Mouse (Mus musculus): Measurements from ENCODE around the gene Zfp536. TPM values are rescaled to one million over a fixed set of nuclear protein-coding genes. Genes with fewer than 3 reads are reported as not detected.

Gene Zfp536
- polyA plus RNA-seq, 1 experiment from 2014 or later, result 15.6 TPM

- H3K9me3 ChIP-seq, result no peaks in the 10 kb centered on the region
- peak overlapping the region; percentile 46 for H3K27ac ChIP-seq (replicated peaks)
- 26% methylated on average over 9 of the region's 9 CpGs for WGBS
- H3K4me3 ChIP-seq, result no peak overlapping the region
- H3K27me3 ChIP-seq (replicated peaks; ENCODE audit: low read depth, poor library complexity, severe bottlenecking), result peaks cover 17% of the 10 kb centered on the region; the same call in 1 of the 2 replicates
- peak; percentile 54 for DNase-seq (ENCODE audit: low spot score)
- no peaks in the 10 kb centered on the region for H3K36me3 ChIP-seq (replicated peaks)
- H3K4me1 ChIP-seq, result peaks cover 62% of the 10 kb centered on the region
These were observed 306.8 kb downstream of the Zfp536 start for GRCm38 (mm10) chr7:37466477-37467243.

GRCm38 (mm10) chr7:37464186-37464721 is 309.2 kb downstream of the Zfp536 start:
- Histone ChIP-seq H3K27me3 (replicated peaks; ENCODE audit: low read depth, poor library complexity, severe bottlenecking) (peaks cover 18% of the 10 kb centered on the region; the same call in 1 of the 2 replicates), H3K27ac (replicated peaks) (peak overlapping the region; percentile 48), H3K4me3 (0 out of 2 replicates have a peak overlapping the region, but pooled peaks have one; percentile 19), H3K4me1 (peaks cover 72% of the 10 kb centered on the region), H3K36me3 (replicated peaks) (no peaks in the 10 kb centered on the region), H3K9me3 (no peaks in the 10 kb centered on the region)
- whole genome bisulfite sequencing, result 25% methylated on average over 7 of the region's 7 CpGs
- DNase-seq (ENCODE audit: low spot score), result peak; percentile 81

GRCm38 (mm10) chr7:37447523-37447922 is 325.9 kb downstream of the Zfp536 start:
- H3K36me3 ChIP-seq (replicated peaks), result no peaks in the 10 kb centered on the region
- WGBS, result 85% methylated on average over 3 of the region's 3 CpGs
- peaks cover 12% of the 10 kb centered on the region for H3K9me3 ChIP-seq
- H3K27me3 ChIP-seq (replicated peaks; ENCODE audit: low read depth, poor library complexity, severe bottlenecking), result no peaks in the 10 kb centered on the region
- no peak for DNase-seq (ENCODE audit: low spot score)
- no peak overlapping the region for H3K4me3 ChIP-seq
- peaks cover 7% of the 10 kb centered on the region; the same call in 1 of the 2 replicates for H3K4me1 ChIP-seq
- H3K27ac ChIP-seq (replicated peaks), result no peak overlapping the region

- no peaks in the 10 kb centered on the region for H3K36me3 ChIP-seq (replicated peaks)
- no peak overlapping the region for H3K4me3 ChIP-seq
- peaks cover 11% of the 10 kb centered on the region for H3K9me3 ChIP-seq
- 91% methylated on average over 13 of the region's 13 CpGs for WGBS
- H3K4me1 ChIP-seq, result peaks cover 14% of the 10 kb centered on the region
- H3K27ac ChIP-seq (replicated peaks), result 0 out of 2 replicates have a peak overlapping the region, but pooled peaks have one; percentile 30
- no peaks in the 10 kb centered on the region for H3K27me3 ChIP-seq (replicated peaks; ENCODE audit: low read depth, poor library complexity, severe bottlenecking)
- no peak for DNase-seq (ENCODE audit: low spot score)
These were observed 333.5 kb downstream of the Zfp536 start for GRCm38 (mm10) chr7:37439912-37440311.

- DNase-seq (ENCODE audit: low spot score), result peak; percentile 52
- peak overlapping the region; percentile 30; the same call in 1 of the 2 replicates for H3K27ac ChIP-seq (replicated peaks)
These were observed 334.2 kb downstream of the Zfp536 start for GRCm38 (mm10) chr7:37439117-37439844.

GRCm38 (mm10) chr7:37437887-37438286 is 335.6 kb downstream of the Zfp536 start:
- no peak for DNase-seq (ENCODE audit: low spot score)

More at GRCm38 (mm10) chr7:37439117-37439844, 334.2 kb downstream of the Zfp536 start:
- Histone ChIP-seq H3K4me1 (peaks cover 14% of the 10 kb centered on the region), H3K4me3 (no peak overlapping the region), H3K27me3 (replicated peaks; ENCODE audit: low read depth, poor library complexity, severe bottlenecking) (no peaks in the 10 kb centered on the region), H3K9me3 (peaks cover 5% of the 10 kb centered on the region), H3K36me3 (replicated peaks) (no peaks in the 10 kb centered on the region)
- WGBS, result 67% methylated on average over 16 of the region's 16 CpGs

GRCm38 (mm10) chr7:37433156-37433555 is 340.3 kb downstream of the Zfp536 start:
- H3K36me3 ChIP-seq (replicated peaks), result no peaks in the 10 kb centered on the region
- peaks cover 8% of the 10 kb centered on the region for H3K4me1 ChIP-seq
- H3K9me3 ChIP-seq, result no peaks in the 10 kb centered on the region
- H3K27ac ChIP-seq (replicated peaks), result no peak overlapping the region
- 64% methylated on average over 7 of the region's 7 CpGs for WGBS
- no peak overlapping the region for H3K4me3 ChIP-seq
- no peaks in the 10 kb centered on the region for H3K27me3 ChIP-seq (replicated peaks; ENCODE audit: low read depth, poor library complexity, severe bottlenecking)
- no peak for DNase-seq (ENCODE audit: low spot score)

More at GRCm38 (mm10) chr7:37437887-37438286, 335.6 kb downstream of the Zfp536 start:
- Histone ChIP-seq H3K9me3 (no peaks in the 10 kb centered on the region), H3K27me3 (replicated peaks; ENCODE audit: low read depth, poor library complexity, severe bottlenecking) (no peaks in the 10 kb centered on the region), H3K4me3 (no peak overlapping the region), H3K36me3 (replicated peaks) (no peaks in the 10 kb centered on the region), H3K27ac (replicated peaks) (no peak overlapping the region), H3K4me1 (peaks cover 20% of the 10 kb centered on the region)
- 88% methylated on average over 3 of the region's 3 CpGs for WGBS

- Histone ChIP-seq H3K9me3 (no peaks in the 10 kb centered on the region), H3K27me3 (replicated peaks; ENCODE audit: low read depth, poor library complexity, severe bottlenecking) (no peaks in the 10 kb centered on the region), H3K4me1 (peaks cover 8% of the 10 kb centered on the region), H3K4me3 (no peak overlapping the region), H3K27ac (replicated peaks) (no peak overlapping the region), H3K36me3 (replicated peaks) (no peaks in the 10 kb centered on the region)
- 86% methylated on average over 10 of the region's 10 CpGs for WGBS
- no peak for DNase-seq (ENCODE audit: low spot score)
These were observed 342.0 kb downstream of the Zfp536 start for GRCm38 (mm10) chr7:37431471-37431870.

GRCm38 (mm10) chr7:37426061-37426460 is 347.4 kb downstream of the Zfp536 start:
- no peaks in the 10 kb centered on the region for H3K4me1 ChIP-seq
- no peaks in the 10 kb centered on the region for H3K36me3 ChIP-seq (replicated peaks)
- no peaks in the 10 kb centered on the region for H3K9me3 ChIP-seq
- H3K27me3 ChIP-seq (replicated peaks; ENCODE audit: low read depth, poor library complexity, severe bottlenecking), result no peaks in the 10 kb centered on the region
- DNase-seq (ENCODE audit: low spot score), result no peak
- H3K4me3 ChIP-seq, result no peak overlapping the region
- H3K27ac ChIP-seq (replicated peaks), result no peak overlapping the region

- H3K4me1 ChIP-seq, result no peaks in the 10 kb centered on the region
- H3K4me3 ChIP-seq, result no peak overlapping the region
- no peak overlapping the region for H3K27ac ChIP-seq (replicated peaks)
- no peaks in the 10 kb centered on the region for H3K36me3 ChIP-seq (replicated peaks)
- 66% methylated on average over 2 of the region's 2 CpGs for WGBS
- H3K27me3 ChIP-seq (replicated peaks; ENCODE audit: low read depth, poor library complexity, severe bottlenecking), result no peaks in the 10 kb centered on the region
- DNase-seq (ENCODE audit: low spot score), result no peak
- H3K9me3 ChIP-seq, result no peaks in the 10 kb centered on the region
These were observed 350.5 kb downstream of the Zfp536 start for GRCm38 (mm10) chr7:37422966-37423365.
